Mouse (Mus musculus): ENCODE data around the gene Zfp945. TPM values are rescaled to one million over a fixed set of nuclear protein-coding genes. Genes with fewer than 3 reads are reported as not detected.

The Zfp945 gene
- 26.8 TPM for polyA plus RNA-seq (2017; shearing (Covaris generic))

GRCm38 (mm10) chr17:22866845-22867481 is at the start of gene Zfp945:
TSS of gene Zfp945 (minus strand) at chr17:22867134.

Other genes with a start within 250 kb of the Zfp945 start
- gene Vmn2r113, start 75.8 kb upstream of the Zfp945 start, polyA plus RNA-seq (2017; shearing (Covaris generic)): 0.04 TPM
- not detected for gene Vmn2r-ps130, start 194.0 kb upstream of the Zfp945 start, polyA plus RNA-seq (2017; shearing (Covaris generic))